Mouse (Mus musculus): ENCODE data around the gene Eps8l1.

DNA sequence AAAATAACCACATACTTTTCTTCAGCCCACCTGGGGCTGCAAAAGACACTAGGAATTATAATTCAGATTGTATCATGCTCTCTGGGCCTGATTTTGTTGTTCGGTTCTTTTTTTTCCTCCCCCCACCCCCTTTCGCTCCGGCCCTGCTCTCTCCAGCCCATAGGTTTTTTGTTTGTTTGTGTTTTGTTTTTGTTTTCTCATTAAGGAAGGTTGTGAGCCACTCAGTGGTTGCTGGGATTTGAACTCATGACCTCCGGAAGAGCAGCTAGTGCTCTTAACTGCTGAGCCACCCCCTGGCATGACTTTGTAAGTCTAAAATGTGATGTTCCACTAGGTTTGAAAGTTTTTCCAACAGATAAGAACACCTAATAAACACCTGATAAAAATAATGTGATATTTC, 42.6 kb downstream of the Eps8l1 start:
- no peak for TF ChIP-seq CTCF (conservative IDR thresholded peaks at IDR 0.05; ENCODE audit: insufficient read depth, insufficient read length, low read depth, low read length)
- TF ChIP-seq POLR2A (IDR thresholded peaks at IDR 0.05; ENCODE audit: low read depth, low read length): no peak

Measured in kidney, adult 2 months (tissue).